Mouse (Mus musculus) kidney, postnatal 0 days (tissue): ENCODE data around the gene Lrriq1. TPM values are rescaled to one million over a fixed set of nuclear protein-coding genes. Genes with fewer than 3 reads are reported as not detected.
A peak's percentile ranks its signal among the peaks of the same experiment; 100 is the strongest.

Source experiments
- ATAC-seq: fragments of 200-750 bp; cut with Nextera tagmentation; replicated peaks from 2 replicates; pipeline ENCODE4 v1.8.0; 2017; ENCODE audit warnings: low read depth, moderate number of reproducible peaks, moderate TSS enrichment, moderate library complexity; ENCODE audit not compliant: low FRiP score
- DNase-seq: peaks from one replicate; pipeline ENCODE4 v3.0.0-alpha.2; 2016; ENCODE audit warnings: low spot score
- H3K27ac ChIP-seq: fragments of 300-500 bp; sonication (generic); 2 replicates; pipeline ENCODE4 v1.5.1; 2014; ENCODE audit warnings: mild to moderate bottlenecking
- H3K27me3 ChIP-seq: fragments of 300-500 bp; sonication (generic); 2 replicates; pipeline ENCODE4 v1.6.1; 2014; ENCODE audit warnings: low read length, mixed read lengths; ENCODE audit not compliant: insufficient read depth
- H3K36me3 ChIP-seq: fragments of 300-500 bp; sonication (generic); 2 replicates; pipeline ENCODE4 v1.6.1; 2014; ENCODE audit warnings: low read length, mixed read lengths; ENCODE audit not compliant: insufficient read depth
- H3K4me1 ChIP-seq: fragments of 300-500 bp; sonication (generic); replicated peaks from 2 replicates; pipeline ENCODE4 v1.6.1; 2014; ENCODE audit warnings: antibody characterized with exemption, low read length, mixed read lengths; ENCODE audit not compliant: insufficient read depth
- H3K4me2 ChIP-seq: fragments of 300-500 bp; sonication (generic); 2 replicates; pipeline ENCODE4 v1.6.1; 2014; ENCODE audit warnings: mild to moderate bottlenecking, low read length, moderate library complexity, mixed read lengths
- H3K4me3 ChIP-seq: fragments of 300-500 bp; sonication (generic); replicated peaks from 2 replicates; pipeline ENCODE4 v1.5.1; 2014; ENCODE audit warnings: low read depth, low read length
- H3K9ac ChIP-seq: fragments of 300-500 bp; sonication (generic); 2 replicates; pipeline ENCODE4 v1.6.1; 2014; ENCODE audit warnings: low read depth, low read length
- H3K9me3 ChIP-seq: fragments of 300-500 bp; sonication (generic); replicated peaks from 2 replicates; pipeline ENCODE4 v1.6.1; 2016; ENCODE audit warnings: low read length, inconsistent platforms, mixed read lengths
- CTCF ChIP-seq: IDR thresholded peaks from 2 replicates; pipeline ENCODE4 v1.5.1; 2016; ENCODE audit warnings: antibody characterized with exemption, low read depth, mild to moderate bottlenecking, moderate library complexity
- WGBS: fragments of 180-500 bp; shearing (Covaris S2); extraction: QIAGEN DNeasy Blood & Tissue Kit; methylation state at CpG from one replicate; pipeline ENCODE4 v1.1.7; 2014; 5-methylcytosine and 5-hydroxymethylcytosine counted together
- polyA plus RNA-seq: library from polyadenylated mRNA; unstranded; fragments of >200 nt; fragmentation: Nextera tagmentation; extraction: Ambion mirVana; gene quantifications from 2 replicates; pipeline ENCODE4 v1.2.1, GENCODE M21; 2015

Gene Lrriq1
- polyA plus RNA-seq = 19.4 and 22.1 TPM in 2 replicates

GRCm38 (mm10) chr10:103235707-103236459 is at the start of gene Lrriq1:
TSS of gene Lrriq1 (minus strand) at chr10:103236322.
- peak; percentile 95 for ATAC-seq
- no peak for TF ChIP-seq CTCF
- peak within 1 kb of the TSS; percentile 44; the same call in 1 of the 2 replicates for H3K9ac ChIP-seq

GRCm38 (mm10) chr10:103253842-103254803 is 18.0 kb upstream of the Lrriq1 start:
- no peak overlapping the region for H3K4me2 ChIP-seq
- H3K27ac ChIP-seq = no peak overlapping the region
- no peaks in the 10 kb centered on the region for H3K9me3 ChIP-seq
- 57% methylated on average over 5 of the region's 5 CpGs for WGBS
- ATAC-seq = no peak
- no peaks in the 10 kb centered on the region for H3K36me3 ChIP-seq
- no peak overlapping the region for H3K9ac ChIP-seq
- no peak overlapping the region for H3K4me3 ChIP-seq
- no peaks in the 10 kb centered on the region for H3K4me1 ChIP-seq
- DNase-seq = peak; percentile 78
- peak; percentile 74 for TF ChIP-seq CTCF
- H3K27me3 ChIP-seq = no peaks in the 10 kb centered on the region

More at GRCm38 (mm10) chr10:103235707-103236459, at the start of gene Lrriq1:
- H3K36me3 ChIP-seq = no peaks in the 10 kb centered on the region
- H3K4me2 ChIP-seq = peak within 1 kb of the TSS; percentile 85
- H3K9me3 ChIP-seq = no peaks in the 10 kb centered on the region
- peak within 1 kb of the TSS; percentile 49 for H3K4me3 ChIP-seq
- peak; percentile 86 for DNase-seq
- WGBS = 5% methylated on average over 25 of the region's 25 CpGs
- no peaks in the 10 kb centered on the region for H3K4me1 ChIP-seq
- H3K27ac ChIP-seq = no peak within 1 kb of the TSS
- H3K27me3 ChIP-seq = no peaks in the 10 kb centered on the region

- no peaks in the 10 kb centered on the region for H3K4me1 ChIP-seq
- no peak overlapping the region for H3K9ac ChIP-seq
- H3K27ac ChIP-seq = no peak overlapping the region
- DNase-seq (no peak), ATAC-seq (no peak)
- H3K9me3 ChIP-seq = no peaks in the 10 kb centered on the region
- H3K36me3 ChIP-seq = no peaks in the 10 kb centered on the region
- H3K4me3 ChIP-seq = peak overlapping the region; percentile 49
- TF ChIP-seq CTCF = no peak
- 23% methylated on average over 4 of the region's 4 CpGs for whole genome bisulfite sequencing
- peak overlapping the region; percentile 85 for H3K4me2 ChIP-seq
- H3K27me3 ChIP-seq = no peaks in the 10 kb centered on the region
These were observed 294 bp upstream of the Lrriq1 start for GRCm38 (mm10) chr10:103236460-103236772.

- Histone ChIP-seq H3K4me1 (no peaks in the 10 kb centered on the region), H3K27ac (no peak overlapping the region), H3K36me3 (no peaks in the 10 kb centered on the region), H3K27me3 (no peaks in the 10 kb centered on the region), H3K4me3 (no peak overlapping the region), H3K9me3 (no peaks in the 10 kb centered on the region), H3K9ac (no peak overlapping the region), H3K4me2 (no peak overlapping the region)
- no peak for DNase-seq
- no peak for TF ChIP-seq CTCF
- 87% methylated on average over 1 of the region's 1 CpGs for WGBS
- ATAC-seq = 0 out of 2 replicates have a peak, but pooled peaks have one; percentile 21
These were observed 9.5 kb downstream of the Lrriq1 start for GRCm38 (mm10) chr10:103226646-103227045.

GRCm38 (mm10) chr10:103194655-103195328 is 41.3 kb downstream of the Lrriq1 start:
- 45% methylated on average over 4 of the region's 4 CpGs for WGBS
- no peak overlapping the region for H3K4me3 ChIP-seq

More at GRCm38 (mm10) chr10:103194655-103195328, 41.3 kb downstream of the Lrriq1 start:
- H3K36me3 ChIP-seq = no peaks in the 10 kb centered on the region
- H3K9ac ChIP-seq = no peak overlapping the region
- TF ChIP-seq CTCF = peak; percentile 77
- peak; percentile 85 for DNase-seq
- H3K27me3 ChIP-seq = no peaks in the 10 kb centered on the region
- no peaks in the 10 kb centered on the region for H3K9me3 ChIP-seq
- no peak for ATAC-seq
- H3K4me2 ChIP-seq = no peak overlapping the region
- H3K27ac ChIP-seq = no peak overlapping the region
- H3K4me1 ChIP-seq = no peaks in the 10 kb centered on the region
